Mouse (Mus musculus): ENCODE measurements at regions not wholly inside any gene's neighbourhood (a gene's known extent, or its start where the extent isn't known, plus 50 kb on each side); places are given as distances from the start of the nearest gene placed in this dataset.

DNA sequence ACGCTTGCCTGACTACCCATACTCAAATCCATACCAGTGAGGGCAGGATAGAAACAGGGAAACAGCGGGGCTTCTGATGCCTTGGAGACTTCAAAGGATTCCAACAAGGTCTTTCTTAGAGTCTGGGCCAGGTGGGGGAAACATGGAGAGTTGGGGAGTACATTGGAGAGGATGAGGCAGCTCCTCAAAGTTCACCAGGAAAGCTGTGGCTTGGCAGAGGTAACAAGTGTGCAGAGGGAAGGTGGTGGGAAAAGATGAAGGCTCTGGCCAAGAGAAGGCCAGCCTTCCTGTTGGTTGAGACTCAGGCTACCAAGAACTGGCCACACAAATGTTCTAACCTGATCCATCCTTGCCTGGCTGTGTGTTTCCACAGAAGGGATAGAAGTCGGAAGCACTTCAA is 93.6 kb upstream of the Stmnd1 start:
- no peak for TF ChIP-seq POLR2A (IDR thresholded peaks at IDR 0.05; ENCODE audit: extremely low read depth, insufficient read depth, low read length)
- TF ChIP-seq CTCF (IDR thresholded peaks at IDR 0.05; ENCODE audit: extremely low read depth, insufficient read depth, low read length), result no peak

Measured in cortical plate, adult 2 months (tissue).